Mouse (Mus musculus): ENCODE measurements around the gene Vamp8. TPM values are rescaled to one million over a fixed set of nuclear protein-coding genes. Genes with fewer than 3 reads are reported as not detected.

Gene Vamp8
- total RNA-seq, 2 experiments from 2014 or later: 104 to 156 TPM

- peak in 1 of 2 experiments; percentile 58 for DNase-seq
Observed at GRCm38 (mm10) chr6:72373184-72373583, 17.3 kb downstream of the Vamp8 start.

- DNase-seq: no peak
Observed at GRCm38 (mm10) chr6:72371571-72371970, 18.9 kb downstream of the Vamp8 start.

- DNase-seq: peak in 1 of 2 experiments; percentile 71
Observed at GRCm38 (mm10) chr6:72371147-72371546, 19.4 kb downstream of the Vamp8 start.

GRCm38 (mm10) chr6:72370091-72370490, 20.4 kb downstream of the Vamp8 start:
- DNase-seq: peak; percentile 84

- no peak for DNase-seq
Observed at GRCm38 (mm10) chr6:72369557-72369956, 20.9 kb downstream of the Vamp8 start.

- no peak for DNase-seq
Observed at GRCm38 (mm10) chr6:72367460-72367974, 23.0 kb downstream of the Vamp8 start.

- no peak for DNase-seq
Observed at GRCm38 (mm10) chr6:72366844-72367443, 23.6 kb downstream of the Vamp8 start, which contains the start of gene Rnf181. Gene Rnf181 (minus strand): TSS chr6:72366956.

GRCm38 (mm10) chr6:72366304-72366703, 24.2 kb downstream of the Vamp8 start:
- no peak for DNase-seq

GRCm38 (mm10) chr6:72364985-72365384, 25.5 kb downstream of the Vamp8 start:
- no peak for DNase-seq

GRCm38 (mm10) chr6:72364009-72364408, 26.5 kb downstream of the Vamp8 start:
- DNase-seq: peak in 1 of 2 experiments; percentile 53

- DNase-seq: peak; percentile 95 to 96
Observed at GRCm38 (mm10) chr6:72362132-72363028, 28.1 kb downstream of the Vamp8 start.

GRCm38 (mm10) chr6:72361121-72361551, 29.4 kb downstream of the Vamp8 start:
- DNase-seq: peak; percentile 73 to 79

GRCm38 (mm10) chr6:72360599-72360935, 29.9 kb downstream of the Vamp8 start:
- no peak for DNase-seq

GRCm38 (mm10) chr6:72359891-72360598, 30.5 kb downstream of the Vamp8 start:
- DNase-seq: no peak

- DNase-seq: no peak
Observed at GRCm38 (mm10) chr6:72359343-72359742, 31.2 kb downstream of the Vamp8 start.

GRCm38 (mm10) chr6:72358086-72358764, 32.3 kb downstream of the Vamp8 start:
- DNase-seq: peak in 1 of 2 experiments; percentile 9

GRCm38 (mm10) chr6:72357164-72358079, 33.1 kb downstream of the Vamp8 start:
- DNase-seq: no peak

GRCm38 (mm10) chr6:72356001-72356532, 34.4 kb downstream of the Vamp8 start:
- DNase-seq: peak; percentile 34 to 55

- DNase-seq: peak; percentile 90 to 93
Observed at GRCm38 (mm10) chr6:72355066-72355911, 35.2 kb downstream of the Vamp8 start, which contains the start of gene Tmem150a. Gene Tmem150a (plus strand): TSS chr6:72355447.
